Mouse (Mus musculus): ENCODE measurements around the gene Scrg1. TPM values are rescaled to one million over a fixed set of nuclear protein-coding genes. Genes with fewer than 3 reads are reported as not detected.

The Scrg1 gene
- polyA plus RNA-seq, 1 experiment from 2014 or later = not detected

- no peak overlapping the region for H3K4me3 ChIP-seq
- H3K9me3 ChIP-seq (replicated peaks) = no peaks in the 10 kb centered on the region
- 56% methylated on average over 5 of the region's 5 CpGs for WGBS
- no peaks in the 10 kb centered on the region for H3K36me3 ChIP-seq
- H3K27ac ChIP-seq = no peak overlapping the region
- no peaks in the 10 kb centered on the region for H3K4me1 ChIP-seq
- no peak for DNase-seq (ENCODE audit: low spot score)
- no peaks in the 10 kb centered on the region for H3K27me3 ChIP-seq (ENCODE audit: low read depth, poor library complexity, severe bottlenecking)
Observed at GRCm38 (mm10) chr8:57468624-57469023, 12.9 kb downstream of the Scrg1 start.

- no peak for DNase-seq (ENCODE audit: low spot score)
- Histone ChIP-seq H3K4me1 (no peaks in the 10 kb centered on the region), H3K27ac (no peak overlapping the region), H3K27me3 (ENCODE audit: low read depth, poor library complexity, severe bottlenecking) (no peaks in the 10 kb centered on the region), H3K4me3 (no peak overlapping the region), H3K36me3 (no peaks in the 10 kb centered on the region), H3K9me3 (replicated peaks) (no peaks in the 10 kb centered on the region)
- whole genome bisulfite sequencing = 92% methylated on average over 5 of the region's 5 CpGs
Observed at GRCm38 (mm10) chr8:57470863-57471262, 15.1 kb downstream of the Scrg1 start.

DNA sequence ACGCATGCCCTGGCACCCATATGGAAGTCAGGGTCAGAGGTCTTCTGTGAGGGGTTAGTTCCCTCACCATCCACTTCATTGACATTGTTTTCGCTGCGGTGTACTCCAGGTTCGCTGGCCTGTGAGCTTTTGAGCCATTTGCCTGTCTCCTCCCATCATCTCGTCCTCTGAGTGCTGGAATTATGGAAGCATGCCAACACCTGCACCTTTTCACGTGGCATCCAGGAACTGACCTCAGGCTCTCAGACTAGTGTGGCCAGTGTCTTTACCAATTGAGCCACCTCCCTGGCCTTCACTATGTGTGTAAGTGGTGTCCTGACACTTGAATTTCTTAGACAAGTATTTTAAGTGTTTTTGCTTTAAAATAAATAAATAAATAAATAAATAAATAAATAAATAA, 18.0 kb downstream of the Scrg1 start:
- H3K4me3 ChIP-seq = no peak overlapping the region
- no peak overlapping the region for H3K27ac ChIP-seq
- H3K9me3 ChIP-seq (replicated peaks) = no peaks in the 10 kb centered on the region
- no peaks in the 10 kb centered on the region for H3K4me1 ChIP-seq
- H3K27me3 ChIP-seq (ENCODE audit: low read depth, poor library complexity, severe bottlenecking) = no peaks in the 10 kb centered on the region
- DNase-seq (ENCODE audit: low spot score) = no peak
- WGBS = 83% methylated on average over 6 of the region's 6 CpGs
- H3K36me3 ChIP-seq = no peaks in the 10 kb centered on the region

DNA sequence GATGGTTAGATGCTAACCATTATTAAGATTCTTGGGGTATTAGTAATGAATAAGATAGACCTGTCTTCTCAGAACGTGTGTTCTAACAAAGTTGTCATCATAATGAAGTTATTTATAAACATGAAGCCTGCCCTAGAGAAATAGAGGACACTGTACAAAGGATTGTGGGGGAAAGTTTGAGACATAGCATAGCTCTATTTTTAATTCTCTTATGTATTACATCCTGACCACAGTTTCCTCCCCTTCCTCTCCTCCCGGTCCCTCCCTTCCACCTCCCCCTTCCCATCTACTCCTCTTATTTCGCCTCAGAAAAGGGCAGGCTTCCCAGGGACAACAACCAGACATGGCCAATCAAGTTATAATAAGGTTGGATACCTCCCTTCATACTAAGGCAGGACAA, 22.7 kb downstream of the Scrg1 start:
- no peak for DNase-seq (ENCODE audit: low spot score)
- Histone ChIP-seq H3K27ac (no peak overlapping the region), H3K4me1 (no peaks in the 10 kb centered on the region), H3K27me3 (ENCODE audit: low read depth, poor library complexity, severe bottlenecking) (no peaks in the 10 kb centered on the region), H3K36me3 (peaks cover 28% of the 10 kb centered on the region), H3K9me3 (replicated peaks) (no peaks in the 10 kb centered on the region), H3K4me3 (no peak overlapping the region)
- 88% methylated on average over 3 of the region's 3 CpGs for WGBS

GRCm38 (mm10) chr8:57479700-57480099, 24.0 kb downstream of the Scrg1 start:
- H3K9me3 ChIP-seq (replicated peaks) = no peaks in the 10 kb centered on the region
- H3K4me1 ChIP-seq = no peaks in the 10 kb centered on the region
- no peak overlapping the region for H3K4me3 ChIP-seq
- peaks cover 41% of the 10 kb centered on the region for H3K36me3 ChIP-seq
- no peaks in the 10 kb centered on the region for H3K27me3 ChIP-seq (ENCODE audit: low read depth, poor library complexity, severe bottlenecking)
- WGBS = 93% methylated on average over 8 of the region's 8 CpGs
- no peak overlapping the region for H3K27ac ChIP-seq
- no peak for DNase-seq (ENCODE audit: low spot score)

GRCm38 (mm10) chr8:57480606-57481005, 24.9 kb downstream of the Scrg1 start:
- Histone ChIP-seq H3K9me3 (replicated peaks) (no peaks in the 10 kb centered on the region), H3K27ac (no peak overlapping the region), H3K36me3 (peaks cover 50% of the 10 kb centered on the region), H3K4me1 (peaks cover 5% of the 10 kb centered on the region), H3K27me3 (ENCODE audit: low read depth, poor library complexity, severe bottlenecking) (no peaks in the 10 kb centered on the region), H3K4me3 (no peak overlapping the region)
- WGBS = 94% methylated on average over 4 of the region's 4 CpGs
- DNase-seq (ENCODE audit: low spot score) = no peak

DNA sequence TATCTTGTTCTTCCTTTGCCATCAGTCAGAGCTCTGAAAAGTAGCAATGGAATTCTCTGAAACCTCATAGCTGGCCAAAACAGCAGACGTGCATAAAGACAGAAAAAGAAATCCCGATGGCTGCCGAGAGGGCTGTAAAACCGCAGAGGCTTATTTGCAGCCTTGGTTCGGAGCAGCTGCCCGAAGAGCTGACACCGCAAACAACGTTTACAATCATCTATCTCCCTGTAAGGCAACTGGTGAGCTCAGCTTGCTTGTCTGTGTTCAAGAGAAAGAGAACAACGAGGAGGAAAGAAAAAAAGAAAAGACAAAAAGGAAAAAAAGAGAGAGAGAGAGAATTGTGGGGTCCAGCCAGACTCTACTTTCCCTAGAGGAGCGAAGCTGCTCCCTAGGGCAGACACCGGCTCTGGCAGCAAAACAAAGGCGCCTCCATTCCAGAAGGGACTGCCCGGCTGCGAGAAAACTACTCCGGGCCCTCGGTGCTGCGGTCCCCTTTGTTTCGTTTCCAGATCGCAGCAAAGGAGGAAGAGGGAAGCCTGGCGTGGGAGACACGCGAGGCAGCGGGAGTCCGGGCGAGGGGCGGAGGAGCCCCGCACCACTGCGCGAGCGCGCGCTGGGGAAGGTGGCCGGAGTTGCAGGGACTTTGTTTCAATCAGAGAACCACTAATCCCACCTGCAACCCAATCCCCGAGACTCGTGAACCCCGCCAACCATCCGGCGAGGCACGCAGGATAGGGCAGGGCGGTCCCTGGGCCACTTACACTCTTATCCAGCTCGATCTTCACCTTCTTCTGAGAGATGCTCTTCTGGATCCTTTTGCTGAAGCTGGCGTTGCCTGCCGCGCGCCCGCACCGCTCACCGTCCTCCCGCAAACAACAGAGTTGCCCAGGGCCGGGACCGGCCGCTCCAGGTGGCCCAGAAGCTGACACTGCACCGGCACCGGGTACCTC, 31.0 kb downstream of the Scrg1 start:
- H3K4me1 ChIP-seq = peaks cover 8% of the 10 kb centered on the region
- H3K27me3 ChIP-seq (ENCODE audit: low read depth, poor library complexity, severe bottlenecking) = no peaks in the 10 kb centered on the region

GRCm38 (mm10) chr8:57487441-57488155, 31.9 kb downstream of the Scrg1 start, which contains the start of gene Sap30:
Gene Sap30 (minus strand): TSS chr8:57487860.
- Histone ChIP-seq H3K36me3 (peaks cover 30% of the 10 kb centered on the region), H3K4me1 (peaks cover 8% of the 10 kb centered on the region), H3K27me3 (ENCODE audit: low read depth, poor library complexity, severe bottlenecking) (no peaks in the 10 kb centered on the region), H3K9me3 (replicated peaks) (no peaks in the 10 kb centered on the region), H3K27ac (peak within 1 kb of the TSS; percentile 98), H3K4me3 (peak within 1 kb of the TSS; percentile 96)
- peak; percentile 99 for DNase-seq (ENCODE audit: low spot score)
- WGBS = under 1% methylated on average over 66 of the region's 66 CpGs

More for the DNA sequence above, 31.0 kb downstream of the Scrg1 start:
- no peaks in the 10 kb centered on the region for H3K9me3 ChIP-seq (replicated peaks)
- under 1% methylated on average over 54 of the region's 54 CpGs for WGBS
- DNase-seq (ENCODE audit: low spot score) = peak; percentile 78
- peak overlapping the region; percentile 98 for H3K27ac ChIP-seq
- peak overlapping the region; percentile 96 for H3K4me3 ChIP-seq
- H3K36me3 ChIP-seq = peaks cover 39% of the 10 kb centered on the region

- Histone ChIP-seq H3K4me1 (peaks cover 8% of the 10 kb centered on the region), H3K4me3 (peak overlapping the region; percentile 96), H3K27ac (peak overlapping the region; percentile 98), H3K9me3 (replicated peaks) (no peaks in the 10 kb centered on the region), H3K36me3 (peaks cover 23% of the 10 kb centered on the region), H3K27me3 (ENCODE audit: low read depth, poor library complexity, severe bottlenecking) (no peaks in the 10 kb centered on the region)
- WGBS = under 1% methylated on average over 25 of the region's 25 CpGs
- peak; percentile 81 for DNase-seq (ENCODE audit: low spot score)
Observed at GRCm38 (mm10) chr8:57488312-57488765, 32.6 kb downstream of the Scrg1 start.

DNA sequence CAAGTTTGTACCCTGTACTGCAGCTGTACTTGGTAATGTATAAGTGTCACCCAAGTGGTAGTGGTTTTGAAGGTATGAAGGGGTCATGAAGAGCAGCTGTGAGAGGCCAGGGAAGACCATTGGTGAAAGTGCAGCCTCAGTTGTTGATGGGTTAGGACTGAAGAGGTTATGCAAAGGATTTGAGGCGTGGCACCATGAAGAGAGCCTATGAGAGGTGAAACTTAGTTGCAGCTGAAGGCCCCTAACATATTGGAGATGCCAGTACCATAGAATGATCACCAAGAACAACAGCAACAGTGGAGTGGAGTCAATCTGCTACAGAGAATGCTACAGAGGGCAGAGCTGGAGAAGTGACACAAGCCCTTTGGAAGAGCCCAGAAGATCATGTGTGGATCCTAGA, 33.6 kb downstream of the Scrg1 start:
- no peak for DNase-seq (ENCODE audit: low spot score)
- Histone ChIP-seq H3K4me3 (no peak overlapping the region), H3K9me3 (replicated peaks) (no peaks in the 10 kb centered on the region), H3K4me1 (peaks cover 8% of the 10 kb centered on the region), H3K36me3 (peaks cover 13% of the 10 kb centered on the region), H3K27me3 (ENCODE audit: low read depth, poor library complexity, severe bottlenecking) (no peaks in the 10 kb centered on the region), H3K27ac (no peak overlapping the region)
- 91% methylated on average over 1 of the region's 1 CpGs for WGBS

GRCm38 (mm10) chr8:57489896-57490295, 34.2 kb downstream of the Scrg1 start:
- no peak overlapping the region for H3K27ac ChIP-seq
- peaks cover 8% of the 10 kb centered on the region for H3K4me1 ChIP-seq
- no peak overlapping the region for H3K4me3 ChIP-seq
- H3K27me3 ChIP-seq (ENCODE audit: low read depth, poor library complexity, severe bottlenecking) = no peaks in the 10 kb centered on the region
- H3K9me3 ChIP-seq (replicated peaks) = no peaks in the 10 kb centered on the region
- DNase-seq (ENCODE audit: low spot score) = no peak
- H3K36me3 ChIP-seq = peaks cover 7% of the 10 kb centered on the region

GRCm38 (mm10) chr8:57491873-57492272, 36.1 kb downstream of the Scrg1 start:
- 92% methylated on average over 4 of the region's 4 CpGs for WGBS
- Histone ChIP-seq H3K9me3 (replicated peaks) (no peaks in the 10 kb centered on the region), H3K27ac (no peak overlapping the region), H3K4me3 (no peak overlapping the region), H3K27me3 (ENCODE audit: low read depth, poor library complexity, severe bottlenecking) (no peaks in the 10 kb centered on the region), H3K4me1 (no peaks in the 10 kb centered on the region), H3K36me3 (no peaks in the 10 kb centered on the region)
- DNase-seq (ENCODE audit: low spot score) = no peak

- no peaks in the 10 kb centered on the region for H3K36me3 ChIP-seq
- no peaks in the 10 kb centered on the region for H3K9me3 ChIP-seq (replicated peaks)
- 82% methylated on average over 8 of the region's 8 CpGs for WGBS
- H3K27me3 ChIP-seq (ENCODE audit: low read depth, poor library complexity, severe bottlenecking) = no peaks in the 10 kb centered on the region
- no peaks in the 10 kb centered on the region for H3K4me1 ChIP-seq
- H3K4me3 ChIP-seq = no peak overlapping the region
- no peak for DNase-seq (ENCODE audit: low spot score)
- H3K27ac ChIP-seq = no peak overlapping the region
Observed at GRCm38 (mm10) chr8:57498494-57498846, 42.7 kb downstream of the Scrg1 start.

All from limb, embryonic 10.5 days (tissue).